Mouse (Mus musculus): Measurements from ENCODE around the gene Gm49711. TPM values are rescaled to one million over a fixed set of nuclear protein-coding genes. Genes with fewer than 3 reads are reported as not detected.

Gm49711 gene
- total RNA-seq, 2 experiments from 2014 or later: not detected

GRCm38 (mm10) chr16:92114706-92115241 lies 56.7 kb downstream of the Gm49711 start:
- peak; percentile 26 for DNase-seq
- intact Hi-C loops (cut with DNase I; ENCODE audit: low total_unique reads): no loop called here

- DNase-seq: peak; percentile 26
- intact Hi-C loops (cut with DNase I; ENCODE audit: low total_unique reads): no loop called here
Measured at GRCm38 (mm10) chr16:92115611-92116421, 57.7 kb downstream of the Gm49711 start.

DNA sequence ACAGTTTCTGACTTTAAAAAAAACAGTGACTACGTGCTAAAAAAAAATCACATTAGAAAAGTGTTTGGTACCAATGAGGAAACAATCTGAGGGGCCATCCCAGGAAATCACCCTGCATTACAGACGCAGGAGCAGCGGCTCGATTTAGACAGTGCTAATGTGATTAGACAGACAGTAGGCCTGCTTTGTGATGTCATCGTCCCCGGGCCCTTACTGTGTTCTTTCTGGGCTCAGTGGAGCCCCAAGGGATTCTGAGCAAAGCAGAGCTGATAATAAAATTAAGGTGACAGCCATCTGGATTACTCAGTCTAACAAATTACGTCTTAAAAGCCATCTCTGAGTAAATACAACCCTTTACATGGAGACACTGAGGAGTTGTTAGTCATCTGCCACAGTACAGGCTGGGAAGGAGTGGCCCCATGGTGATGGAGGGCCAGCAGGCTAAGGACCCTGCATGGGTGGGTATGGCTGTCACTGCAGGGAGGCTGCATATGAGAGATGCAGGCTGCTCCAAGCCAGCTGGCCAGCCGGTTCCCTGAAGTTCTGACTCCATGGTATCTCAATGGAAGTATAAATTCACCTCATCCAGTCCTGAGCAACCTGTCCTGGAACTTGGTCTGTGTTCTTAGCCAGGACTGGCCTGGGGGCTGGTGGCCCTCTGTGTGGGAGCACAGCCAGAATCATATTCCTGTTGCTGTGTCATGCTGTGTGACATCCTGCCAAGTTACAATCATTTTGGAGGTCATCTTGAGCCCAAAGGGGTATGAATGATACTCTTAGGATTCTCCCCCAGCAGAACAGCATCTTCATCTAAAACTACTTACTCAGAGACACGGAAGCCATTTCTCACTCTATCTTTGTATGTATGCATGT lies 59.5 kb downstream of the Gm49711 start:
- intact Hi-C loops (cut with DNase I; ENCODE audit: low total_unique reads): no loop called here
- no peak for DNase-seq

- intact Hi-C loops (cut with DNase I; ENCODE audit: low total_unique reads): no loop called here
- DNase-seq: no peak
Measured at GRCm38 (mm10) chr16:92119013-92119515, 60.9 kb downstream of the Gm49711 start.

GRCm38 (mm10) chr16:92120899-92121531 lies 62.9 kb downstream of the Gm49711 start:
- intact Hi-C loops (cut with DNase I; ENCODE audit: low total_unique reads): no loop called here
- DNase-seq: no peak

- intact Hi-C loops (cut with DNase I; ENCODE audit: low total_unique reads): no loop called here
- no peak for DNase-seq
Measured at GRCm38 (mm10) chr16:92127226-92127625, 69.1 kb downstream of the Gm49711 start.

- intact Hi-C loops (cut with DNase I; ENCODE audit: low total_unique reads): no loop called here
- no peak for DNase-seq
Measured at GRCm38 (mm10) chr16:92127666-92128065, 69.5 kb downstream of the Gm49711 start.

DNA sequence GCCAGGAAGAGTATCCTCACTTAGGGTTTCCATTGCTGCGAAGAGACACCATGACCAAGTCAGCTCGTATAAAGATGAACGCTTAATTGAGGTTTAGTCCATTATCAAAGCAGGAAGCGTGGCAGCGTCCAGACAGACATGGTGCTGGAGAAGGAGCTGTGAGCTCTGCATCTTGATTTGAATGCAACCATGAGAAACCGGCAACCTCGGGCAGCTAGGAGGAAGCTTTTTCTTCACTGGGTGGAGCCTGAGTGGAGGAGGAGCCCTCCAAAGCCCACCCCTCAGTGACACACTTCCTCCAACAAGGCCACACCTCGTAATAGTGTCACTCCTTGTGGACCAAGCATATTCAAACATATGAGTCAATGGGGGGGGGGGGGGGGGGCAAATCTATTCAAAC lies 71.7 kb downstream of the Gm49711 start:
- intact Hi-C loops (cut with DNase I; ENCODE audit: low total_unique reads): no loop called here
- no peak for DNase-seq

DNA sequence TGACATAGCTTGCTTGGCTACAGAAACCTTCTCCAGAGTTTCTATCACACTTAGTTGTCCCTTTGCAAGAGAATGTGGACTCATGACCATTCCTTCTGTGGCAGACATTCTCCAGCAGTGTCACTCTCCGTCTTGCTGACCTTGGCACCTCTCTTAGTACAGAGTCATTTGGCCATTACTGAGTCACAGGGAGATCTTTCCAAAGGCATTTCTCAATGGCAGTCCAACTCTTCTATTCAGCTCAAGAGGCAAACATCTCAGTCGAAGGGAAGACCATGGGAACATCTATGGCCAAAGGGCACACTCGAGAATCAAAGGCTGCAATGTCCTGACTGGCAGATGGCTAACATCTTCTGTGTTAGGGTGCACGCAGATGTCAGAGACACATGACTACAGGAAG lies 74.4 kb downstream of the Gm49711 start:
- intact Hi-C loops (cut with DNase I; ENCODE audit: low total_unique reads): no loop called here
- no peak for DNase-seq

GRCm38 (mm10) chr16:92134148-92134764 lies 76.1 kb downstream of the Gm49711 start:
- intact Hi-C loops (cut with DNase I; ENCODE audit: low total_unique reads): no loop called here
- DNase-seq: no peak

DNA sequence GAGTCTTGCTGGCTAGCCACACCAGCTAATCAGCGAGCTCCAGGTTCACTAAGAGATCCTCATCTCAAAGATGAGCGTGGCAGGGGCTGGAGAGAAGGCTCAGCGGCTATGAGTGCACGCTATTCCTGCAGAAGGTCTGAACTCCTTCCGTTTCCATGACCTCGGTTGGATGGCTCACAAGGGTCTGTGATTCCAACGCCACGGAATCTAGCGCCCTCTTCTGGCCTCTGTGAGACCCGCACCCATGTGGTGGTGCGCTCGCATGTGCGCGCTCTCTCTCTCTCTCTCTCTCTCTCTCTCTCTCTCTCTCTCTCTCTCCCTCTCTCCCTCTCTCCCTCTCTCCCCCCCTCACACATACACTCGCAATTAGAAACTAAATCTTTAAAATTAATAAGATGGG lies 78.2 kb downstream of the Gm49711 start:
- intact Hi-C loops (cut with DNase I; ENCODE audit: low total_unique reads): no loop called here
- no peak for DNase-seq

DNA sequence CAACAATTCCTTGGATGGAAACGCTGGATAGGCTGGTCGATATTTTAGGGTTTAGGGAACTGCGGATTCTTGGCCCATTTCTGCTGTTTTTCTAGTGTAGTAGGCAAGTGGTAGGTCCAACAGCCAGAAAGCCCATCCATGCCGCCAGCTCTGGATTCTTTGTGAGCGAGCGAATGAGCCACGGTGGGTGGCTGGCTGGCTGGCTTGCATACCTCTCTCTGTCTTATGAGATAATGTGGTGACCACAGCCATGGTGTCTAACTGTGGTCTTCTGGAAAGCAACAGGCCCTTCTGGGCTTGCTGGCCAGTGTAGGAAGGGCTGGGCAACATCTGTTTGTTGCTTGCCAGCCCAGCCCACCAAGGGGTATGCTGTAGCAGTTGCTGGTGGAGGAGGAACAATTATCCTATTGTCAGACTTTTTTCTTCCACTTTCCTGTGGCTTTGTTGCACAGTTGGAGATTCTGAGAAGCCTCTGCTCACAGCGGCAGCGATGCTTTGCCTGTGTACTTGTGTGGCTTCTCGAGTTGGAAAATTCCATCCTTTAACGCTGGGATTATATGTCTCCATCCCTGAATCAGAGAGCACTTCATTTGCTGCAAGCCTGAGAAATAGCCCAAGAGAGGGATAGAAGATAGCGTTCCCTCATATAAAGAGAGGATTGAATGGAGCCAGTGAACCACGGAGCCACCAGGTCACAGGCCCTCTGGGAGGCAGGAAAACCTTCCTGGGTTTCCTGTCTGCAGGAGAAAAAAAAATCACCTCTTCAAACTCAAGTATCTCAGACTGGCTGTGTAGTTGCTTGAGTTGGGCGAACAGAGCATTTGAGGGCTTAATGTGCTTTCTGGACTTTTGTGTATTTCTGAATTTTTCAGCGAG lies 81.5 kb downstream of the Gm49711 start:
- DNase-seq: no peak
- intact Hi-C loops (cut with DNase I; ENCODE audit: low total_unique reads): no loop called here

GRCm38 (mm10) chr16:92140328-92140727 lies 82.2 kb downstream of the Gm49711 start:
- intact Hi-C loops (cut with DNase I; ENCODE audit: low total_unique reads): no loop called here
- DNase-seq: no peak

GRCm38 (mm10) chr16:92141021-92141420 lies 82.9 kb downstream of the Gm49711 start:
- intact Hi-C loops (cut with DNase I; ENCODE audit: low total_unique reads): no loop called here
- DNase-seq: no peak

GRCm38 (mm10) chr16:92142426-92143012 lies 84.4 kb downstream of the Gm49711 start:
- DNase-seq: no peak
- intact Hi-C loops (cut with DNase I; ENCODE audit: low total_unique reads): no loop called here

DNA sequence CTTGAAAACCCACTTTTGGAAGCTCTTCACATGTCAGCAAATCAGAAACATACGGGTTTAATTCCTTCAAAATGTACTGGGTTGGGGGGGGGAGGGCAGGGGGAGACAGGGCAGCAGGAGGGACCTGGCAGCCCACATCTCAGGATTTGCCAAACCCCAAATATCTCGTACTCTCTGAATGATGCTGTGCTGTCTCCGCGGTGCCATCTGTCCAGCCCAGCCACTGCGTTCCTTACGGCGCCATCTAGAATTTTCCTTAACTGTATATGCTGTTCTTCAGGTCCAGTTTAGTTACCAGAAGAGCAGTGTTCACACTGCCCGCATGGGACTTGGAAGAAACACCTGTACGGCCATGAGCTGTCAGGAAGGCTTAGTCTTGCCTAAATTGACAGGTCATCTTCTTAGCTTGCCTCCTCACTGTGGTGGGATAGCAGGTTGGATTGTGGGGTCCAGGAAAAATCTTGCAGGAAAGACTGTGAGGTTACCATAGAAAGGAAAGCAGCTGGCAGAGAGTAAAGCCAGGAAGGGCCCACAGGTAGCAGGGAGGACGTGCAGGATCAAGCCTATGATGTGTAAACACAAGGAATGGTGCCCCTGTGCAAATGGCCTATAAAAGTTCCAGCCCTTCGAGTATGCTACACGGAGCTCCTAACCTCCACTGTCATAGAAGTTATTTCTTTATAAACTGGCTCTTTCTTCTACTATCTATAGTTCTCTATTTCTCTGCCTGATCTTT lies 89.7 kb downstream of the Gm49711 start:
- intact Hi-C loops (cut with DNase I; ENCODE audit: low total_unique reads): no loop called here
- DNase-seq: no peak

- no peak for DNase-seq
- intact Hi-C loops (cut with DNase I; ENCODE audit: low total_unique reads): no loop called here
Measured at GRCm38 (mm10) chr16:92148367-92148728, 90.2 kb downstream of the Gm49711 start.
